Mouse (Mus musculus): ENCODE measurements around the gene Tmem179. TPM values are rescaled to one million over a fixed set of nuclear protein-coding genes. Genes with fewer than 3 reads are reported as not detected.

Tmem179 gene
- total RNA-seq, 2 experiments from 2014 or later: not detected

- ATAC-seq (replicated peaks; ENCODE audit: low FRiP score, low TSS enrichment, poor library complexity, severe bottlenecking): no peak
Observed at GRCm38 (mm10) chr12:112540321-112540720, 23.8 kb upstream of the Tmem179 start.

- ATAC-seq (replicated peaks; ENCODE audit: low FRiP score, low TSS enrichment, poor library complexity, severe bottlenecking): no peak
Observed at GRCm38 (mm10) chr12:112539466-112539965, 23.0 kb upstream of the Tmem179 start.

- ATAC-seq (replicated peaks; ENCODE audit: low FRiP score, low TSS enrichment, poor library complexity, severe bottlenecking): no peak
Observed at GRCm38 (mm10) chr12:112538356-112538755, 21.8 kb upstream of the Tmem179 start.

- no peak for ATAC-seq (replicated peaks; ENCODE audit: low FRiP score, low TSS enrichment, poor library complexity, severe bottlenecking)
Observed at GRCm38 (mm10) chr12:112537233-112537632, 20.7 kb upstream of the Tmem179 start.

GRCm38 (mm10) chr12:112533758-112534157 lies 17.2 kb upstream of the Tmem179 start:
- ATAC-seq (replicated peaks; ENCODE audit: low FRiP score, low TSS enrichment, poor library complexity, severe bottlenecking): no peak

GRCm38 (mm10) chr12:112518105-112518504 lies 1.6 kb upstream of the Tmem179 start:
- ATAC-seq (replicated peaks; ENCODE audit: low FRiP score, low TSS enrichment, poor library complexity, severe bottlenecking): no peak

GRCm38 (mm10) chr12:112514897-112515296 lies 1.6 kb downstream of the Tmem179 start:
- no peak for ATAC-seq (replicated peaks; ENCODE audit: low FRiP score, low TSS enrichment, poor library complexity, severe bottlenecking)

- ATAC-seq (replicated peaks; ENCODE audit: low FRiP score, low TSS enrichment, poor library complexity, severe bottlenecking): 0 out of 2 replicates have a peak, but pooled peaks have one; percentile 55
Observed at GRCm38 (mm10) chr12:112510733-112511372, 5.7 kb downstream of the Tmem179 start.

- no peak for ATAC-seq (replicated peaks; ENCODE audit: low FRiP score, low TSS enrichment, poor library complexity, severe bottlenecking)
Observed at GRCm38 (mm10) chr12:112510365-112510732, 6.2 kb downstream of the Tmem179 start.

- no peak for ATAC-seq (replicated peaks; ENCODE audit: low FRiP score, low TSS enrichment, poor library complexity, severe bottlenecking)
Observed at GRCm38 (mm10) chr12:112507984-112508383, 8.6 kb downstream of the Tmem179 start.

GRCm38 (mm10) chr12:112507264-112507663 lies 9.3 kb downstream of the Tmem179 start:
- ATAC-seq (replicated peaks; ENCODE audit: low FRiP score, low TSS enrichment, poor library complexity, severe bottlenecking): no peak

GRCm38 (mm10) chr12:112506267-112506666 lies 10.3 kb downstream of the Tmem179 start:
- no peak for ATAC-seq (replicated peaks; ENCODE audit: low FRiP score, low TSS enrichment, poor library complexity, severe bottlenecking)

GRCm38 (mm10) chr12:112503003-112503771 lies 13.4 kb downstream of the Tmem179 start:
- ATAC-seq (replicated peaks; ENCODE audit: low FRiP score, low TSS enrichment, poor library complexity, severe bottlenecking): no peak

- 0 out of 2 replicates have a peak, but pooled peaks have one; percentile 28 for ATAC-seq (replicated peaks; ENCODE audit: low FRiP score, low TSS enrichment, poor library complexity, severe bottlenecking)
Observed at GRCm38 (mm10) chr12:112498683-112499082, 17.9 kb downstream of the Tmem179 start.

GRCm38 (mm10) chr12:112497731-112498130 lies 18.8 kb downstream of the Tmem179 start:
- no peak for ATAC-seq (replicated peaks; ENCODE audit: low FRiP score, low TSS enrichment, poor library complexity, severe bottlenecking)

- no peak for ATAC-seq (replicated peaks; ENCODE audit: low FRiP score, low TSS enrichment, poor library complexity, severe bottlenecking)
Observed at GRCm38 (mm10) chr12:112496136-112496535, 20.4 kb downstream of the Tmem179 start.

- no peak for ATAC-seq (replicated peaks; ENCODE audit: low FRiP score, low TSS enrichment, poor library complexity, severe bottlenecking)
Observed at GRCm38 (mm10) chr12:112490444-112490939, 26.1 kb downstream of the Tmem179 start.

- no peak for ATAC-seq (replicated peaks; ENCODE audit: low FRiP score, low TSS enrichment, poor library complexity, severe bottlenecking)
Observed at GRCm38 (mm10) chr12:112489535-112489934, 27.0 kb downstream of the Tmem179 start.

GRCm38 (mm10) chr12:112489134-112489533 lies 27.4 kb downstream of the Tmem179 start, which contains the start of gene A530016L24Rik:
Gene A530016L24Rik (plus strand): TSS chr12:112489448.
- no peak for ATAC-seq (replicated peaks; ENCODE audit: low FRiP score, low TSS enrichment, poor library complexity, severe bottlenecking)

- ATAC-seq (replicated peaks; ENCODE audit: low FRiP score, low TSS enrichment, poor library complexity, severe bottlenecking): peak; percentile 77
Observed at GRCm38 (mm10) chr12:112473777-112474176, 42.8 kb downstream of the Tmem179 start.

All from megakaryocyte-erythroid progenitor cell, adult 5-6 weeks (primary cell).